Mouse (Mus musculus): ENCODE data around the gene Plin4.
"Not testable (repeated sequence)": the region's sequence is repeated elsewhere in the genome, so short reads cannot be mapped to it uniquely, and the experiment has no call there.

Plin4 gene

GRCm38 (mm10) chr17:56100811-56101210 is 8.8 kb downstream of the Plin4 start:
- DNase-seq: no peak

- no peak for DNase-seq
Measured at GRCm38 (mm10) chr17:56098711-56099572, 10.7 kb downstream of the Plin4 start.

- DNase-seq: no peak
Measured at GRCm38 (mm10) chr17:56098180-56098579, 11.4 kb downstream of the Plin4 start.

GRCm38 (mm10) chr17:56096883-56097282 is 12.7 kb downstream of the Plin4 start:
- no peak for DNase-seq

- no peak for DNase-seq
Measured at GRCm38 (mm10) chr17:56092794-56093193, 16.8 kb downstream of the Plin4 start.

GRCm38 (mm10) chr17:56092312-56092711 is 17.3 kb downstream of the Plin4 start:
- no peak for DNase-seq

GRCm38 (mm10) chr17:56080781-56081585 is 28.6 kb downstream of the Plin4 start:
- DNase-seq: no peak

- DNase-seq: peak; percentile 23 to 30
Measured at GRCm38 (mm10) chr17:56079921-56080320, 29.7 kb downstream of the Plin4 start.

- peak; percentile 100 for DNase-seq
Measured at GRCm38 (mm10) chr17:56078880-56079795, 30.5 kb downstream of the Plin4 start, which contains the start of gene Hdgfl2. TSS of gene Hdgfl2 (plus strand) at chr17:56079634.

GRCm38 (mm10) chr17:56078361-56078760 is 31.2 kb downstream of the Plin4 start:
- peak; percentile 23 to 52 for DNase-seq

GRCm38 (mm10) chr17:56077523-56077922 is 32.1 kb downstream of the Plin4 start:
- DNase-seq: no peak

- DNase-seq: peak; percentile 96 to 97
Measured at GRCm38 (mm10) chr17:56074827-56075208, 34.8 kb downstream of the Plin4 start, which contains the start of gene Ubxn6. TSS of gene Ubxn6 (minus strand) at chr17:56075028.

GRCm38 (mm10) chr17:56074097-56074826 is 35.3 kb downstream of the Plin4 start:
- peak; percentile 85 to 91 for DNase-seq

GRCm38 (mm10) chr17:56072243-56072642 is 37.4 kb downstream of the Plin4 start:
- DNase-seq: no peak

- DNase-seq: no peak
Measured at GRCm38 (mm10) chr17:56071126-56071525, 38.5 kb downstream of the Plin4 start.

GRCm38 (mm10) chr17:56069066-56069465 is 40.5 kb downstream of the Plin4 start:
- no peak for DNase-seq

- no peak for DNase-seq
Measured at GRCm38 (mm10) chr17:56066451-56066850, 43.2 kb downstream of the Plin4 start.

GRCm38 (mm10) chr17:56065715-56066114 is 43.9 kb downstream of the Plin4 start:
- not testable (repeated sequence) for DNase-seq

GRCm38 (mm10) chr17:56062081-56062480 is 47.5 kb downstream of the Plin4 start:
- no peak for DNase-seq

GRCm38 (mm10) chr17:56057381-56058120 is 52.1 kb downstream of the Plin4 start:
- DNase-seq: no peak

All from kidney, adult 8-10 months (tissue).